Mouse (Mus musculus) cerebellum, adult 2 months (tissue): ENCODE data around the gene Zc3h18.

Source experiments
- CTCF ChIP-seq: fragments of 200-500 bp; IDR thresholded peaks from 2 replicates; pipeline ENCODE4 v1.5.1; 2011; ENCODE audit warnings: low read depth, mild to moderate bottlenecking, control low read depth, low read length, moderate library complexity, borderline replicate concordance; ENCODE audit not compliant: insufficient read depth
- POLR2A ChIP-seq: fragments of 200-500 bp; IDR thresholded peaks from 2 replicates; pipeline ENCODE4 v1.6.1; 2011; ENCODE audit warnings: low read length, control low read depth, borderline replicate concordance; ENCODE audit not compliant: insufficient read depth

GRCm38 (mm10) chr8:122335638-122336250 lies 40.7 kb upstream of the Zc3h18 start:
- TF ChIP-seq CTCF, result no peak
- TF ChIP-seq POLR2A, result no peak
